Mouse (Mus musculus) inflammation-experienced regulatory T-cells, adult 6 months (primary cell): ENCODE measurements around the gene Cdh24. TPM values are rescaled to one million over a fixed set of nuclear protein-coding genes. Genes with fewer than 3 reads are reported as not detected.

Experiments
- ATAC-seq: one replicate; pipeline ENCODE4 v1.8.0; 2017
- polyA plus RNA-seq, 3 experiments: library from polyadenylated mRNA; unstranded; fragments of 100-300 nt; shearing (Covaris generic); gene quantifications; one replicate each; pipeline ENCODE4 v1.2.1; 2017

The Cdh24 gene
- under 1 TPM; 0.12 to 0.42 (median 0.15) TPM for polyA plus RNA-seq

GRCm38 (mm10) chr14:54641305-54641969, at the start of gene Cdh24:
Cdh24 (minus strand) TSS chr14:54641364.
- ATAC-seq: peak; percentile 92

- ATAC-seq: no peak
Measured at GRCm38 (mm10) chr14:54687251-54687650, 46.1 kb upstream of the Cdh24 start.

GRCm38 (mm10) chr14:54686522-54687143, 45.5 kb upstream of the Cdh24 start, which contains the start of gene Acin1:
Acin1 (minus strand) TSS chr14:54686931.
- peak; percentile 93 for ATAC-seq

- ATAC-seq: peak; percentile 39
Measured at GRCm38 (mm10) chr14:54686063-54686521, 44.9 kb upstream of the Cdh24 start, which contains the start of gene 1700123O20Rik. 1700123O20Rik (plus strand) TSS chr14:54686216.

- no peak for ATAC-seq
Measured at GRCm38 (mm10) chr14:54685471-54685870, 44.3 kb upstream of the Cdh24 start.

DNA sequence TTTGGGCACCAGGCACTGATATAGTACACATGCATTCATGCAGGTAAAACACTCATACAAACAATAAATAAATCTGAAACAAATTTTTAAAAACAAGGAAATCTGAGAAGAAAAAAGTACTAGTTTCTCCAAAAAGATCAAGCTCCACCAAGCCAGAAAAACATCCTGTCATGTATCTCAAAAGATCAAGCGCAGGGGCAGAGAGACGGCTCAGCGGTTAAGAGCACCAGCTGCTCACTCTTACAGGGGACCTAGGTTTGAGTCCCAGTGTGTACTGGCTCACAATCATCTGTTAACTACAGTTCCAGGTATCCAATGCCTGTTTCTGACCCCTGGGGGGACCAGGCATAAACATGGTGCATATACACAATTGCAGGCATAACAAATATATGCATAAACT, 41.2 kb upstream of the Cdh24 start:
- ATAC-seq: no peak

- no peak for ATAC-seq
Measured at GRCm38 (mm10) chr14:54678657-54679304, 37.6 kb upstream of the Cdh24 start.

- no peak for ATAC-seq
Measured at GRCm38 (mm10) chr14:54676290-54676689, 35.1 kb upstream of the Cdh24 start.

- ATAC-seq: no peak
Measured at GRCm38 (mm10) chr14:54674317-54674716, 33.2 kb upstream of the Cdh24 start.

GRCm38 (mm10) chr14:54669381-54669780, 28.2 kb upstream of the Cdh24 start:
- peak; percentile 64 for ATAC-seq

DNA sequence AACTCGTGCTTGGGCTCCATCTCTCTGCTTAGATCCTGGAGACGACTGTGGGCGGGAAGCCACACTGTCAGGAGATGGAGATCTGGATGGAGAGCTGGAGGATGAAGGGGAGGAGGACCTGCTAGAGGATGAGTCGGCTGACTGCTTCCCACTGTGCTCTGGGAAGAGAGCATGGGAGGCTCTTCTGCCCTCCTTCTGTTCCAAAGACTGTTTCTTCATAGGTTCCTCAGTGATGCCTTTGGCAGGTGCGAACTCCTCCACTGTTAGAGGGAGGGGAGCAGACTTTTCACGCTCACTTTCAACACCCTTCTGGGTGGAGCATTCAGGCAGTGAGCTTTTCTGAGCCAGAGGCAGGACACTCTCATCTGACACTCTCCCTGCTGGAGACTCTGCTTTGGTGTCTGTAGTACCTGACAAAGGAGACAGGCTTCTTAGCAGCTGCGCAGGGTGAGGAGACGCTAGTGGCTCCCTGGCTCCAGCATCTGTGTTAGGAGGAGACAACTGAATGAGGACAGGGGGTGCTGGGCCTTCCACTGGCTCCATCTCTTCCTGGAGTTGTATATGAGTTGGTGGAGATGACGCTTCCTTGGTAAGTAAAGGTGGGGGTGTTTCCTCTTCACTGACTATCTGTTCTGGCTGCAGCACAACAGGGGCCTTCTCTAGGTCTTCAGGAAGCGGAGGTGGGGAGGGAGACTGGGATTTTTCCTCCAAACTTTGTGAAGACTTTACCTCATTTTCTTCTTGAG, 23.5 kb upstream of the Cdh24 start:
- no peak for ATAC-seq

GRCm38 (mm10) chr14:54660009-54660408, 18.8 kb upstream of the Cdh24 start:
- no peak for ATAC-seq

GRCm38 (mm10) chr14:54653496-54653895, 12.3 kb upstream of the Cdh24 start:
- peak; percentile 91 for ATAC-seq

- ATAC-seq: no peak
Measured at GRCm38 (mm10) chr14:54652787-54653186, 11.6 kb upstream of the Cdh24 start.

- ATAC-seq: no peak
Measured at GRCm38 (mm10) chr14:54651556-54651955, 10.4 kb upstream of the Cdh24 start.

GRCm38 (mm10) chr14:54650621-54651454, 9.7 kb upstream of the Cdh24 start:
- peak; percentile 75 for ATAC-seq

DNA sequence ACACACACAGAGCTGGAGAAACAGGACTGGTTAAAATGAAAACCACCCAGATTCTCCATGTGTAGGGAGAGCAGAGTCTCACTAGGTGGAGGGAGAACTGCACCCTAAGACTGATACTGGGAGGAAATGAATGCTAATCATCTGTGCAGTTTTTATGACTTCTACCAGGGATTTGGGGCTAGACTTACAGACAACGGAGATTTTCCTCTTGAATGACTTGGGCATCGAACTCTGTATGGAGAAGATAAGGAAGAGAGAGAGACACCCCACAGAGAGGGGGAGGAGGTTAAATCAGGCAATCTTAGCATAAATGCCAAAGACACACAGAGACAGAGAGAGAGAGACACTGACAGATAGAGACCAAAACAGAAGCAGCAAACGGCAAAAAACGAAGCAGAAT, 6.7 kb upstream of the Cdh24 start:
- no peak for ATAC-seq

GRCm38 (mm10) chr14:54646898-54647636, 5.9 kb upstream of the Cdh24 start:
- no peak for ATAC-seq

GRCm38 (mm10) chr14:54646455-54646854, 5.3 kb upstream of the Cdh24 start:
- ATAC-seq: no peak

GRCm38 (mm10) chr14:54644294-54644693, 3.1 kb upstream of the Cdh24 start:
- no peak for ATAC-seq

- ATAC-seq: no peak
Measured at GRCm38 (mm10) chr14:54643011-54643410, 1.8 kb upstream of the Cdh24 start.
